Mouse (Mus musculus) spleen, postnatal 4 days (tissue): ENCODE measurements around the gene Wasf2.
"Not testable (repeated sequence)": the region's sequence is repeated elsewhere in the genome, so short reads cannot be mapped to it uniquely, and the experiment has no call there.

ENCODE experiments used
- DNase-seq, 2 experiments: peaks; one replicate each; pipeline ENCODE4 v3.0.0; 2022; ENCODE audit warnings: low spot score in 2 of 2

Wasf2 gene

GRCm38 (mm10) chr4:133129931-133130889 lies at the start of gene Wasf2:
Gene Wasf2, plus strand, starts transcription at chr4:133130505.
- DNase-seq = peak; percentile 92 to 96

- DNase-seq = no peak
Measured at GRCm38 (mm10) chr4:133080862-133081261, 49.4 kb upstream of the Wasf2 start.

GRCm38 (mm10) chr4:133082216-133082773 lies 48.0 kb upstream of the Wasf2 start:
- DNase-seq = no peak

- DNase-seq = no peak
Measured at GRCm38 (mm10) chr4:133083991-133084861, 46.1 kb upstream of the Wasf2 start.

GRCm38 (mm10) chr4:133085011-133085782 lies 45.1 kb upstream of the Wasf2 start:
- DNase-seq = no peak

GRCm38 (mm10) chr4:133085783-133086342 lies 44.4 kb upstream of the Wasf2 start:
- DNase-seq = no peak

- no peak for DNase-seq
Measured at GRCm38 (mm10) chr4:133087177-133087714, 43.1 kb upstream of the Wasf2 start.

GRCm38 (mm10) chr4:133087835-133088234 lies 42.5 kb upstream of the Wasf2 start:
- no peak for DNase-seq

GRCm38 (mm10) chr4:133089319-133089718 lies 41.0 kb upstream of the Wasf2 start:
- DNase-seq = no peak

- no peak for DNase-seq
Measured at GRCm38 (mm10) chr4:133089802-133090201, 40.5 kb upstream of the Wasf2 start.

GRCm38 (mm10) chr4:133090276-133090719 lies 40.0 kb upstream of the Wasf2 start:
- no peak for DNase-seq

- no peak for DNase-seq
Measured at GRCm38 (mm10) chr4:133090720-133091458, 39.4 kb upstream of the Wasf2 start.

- no peak for DNase-seq
Measured at GRCm38 (mm10) chr4:133091459-133091785, 38.9 kb upstream of the Wasf2 start.

GRCm38 (mm10) chr4:133092453-133092901 lies 37.8 kb upstream of the Wasf2 start:
- peak; percentile 62 to 76 for DNase-seq

- no peak for DNase-seq
Measured at GRCm38 (mm10) chr4:133093056-133093455, 37.2 kb upstream of the Wasf2 start.

GRCm38 (mm10) chr4:133093481-133094033 lies 36.7 kb upstream of the Wasf2 start:
- DNase-seq = no peak

GRCm38 (mm10) chr4:133094255-133094654 lies 36.0 kb upstream of the Wasf2 start:
- DNase-seq = no peak

- DNase-seq = peak; percentile 41 to 74
Measured at GRCm38 (mm10) chr4:133094936-133095733, 35.2 kb upstream of the Wasf2 start.

GRCm38 (mm10) chr4:133095734-133096065 lies 34.6 kb upstream of the Wasf2 start:
- DNase-seq = not testable (repeated sequence)
